Mouse (Mus musculus) hindbrain, postnatal 0 days (tissue): ENCODE measurements around the gene Lin7a. TPM values are rescaled to one million over a fixed set of nuclear protein-coding genes. Genes with fewer than 3 reads are reported as not detected.

Experiments used
- ATAC-seq: fragments of 200-750 bp; cut with Nextera tagmentation; 2 replicates; pipeline ENCODE4 v1.8.0; 2017; ENCODE audit warnings: mild to moderate bottlenecking, moderate TSS enrichment, moderate library complexity
- DNase-seq: peaks from one replicate; pipeline ENCODE4 v3.0.0-alpha.2; 2015; ENCODE audit warnings: low spot score
- H3K27ac ChIP-seq: fragments of 300-500 bp; sonication (generic); 2 replicates; pipeline ENCODE4 v1.5.1; 2014; ENCODE audit warnings: mild to moderate bottlenecking
- H3K27me3 ChIP-seq: fragments of 300-500 bp; sonication (generic); 2 replicates; pipeline ENCODE4 v1.6.1; 2014; ENCODE audit warnings: low read length, mixed read lengths; ENCODE audit not compliant: insufficient read depth
- H3K36me3 ChIP-seq: fragments of 300-500 bp; sonication (generic); 2 replicates; pipeline ENCODE4 v1.6.1; 2014; ENCODE audit warnings: low read length, mixed read lengths; ENCODE audit not compliant: insufficient read depth
- H3K4me1 ChIP-seq: fragments of 300-500 bp; sonication (generic); 2 replicates; pipeline ENCODE4 v1.6.1; 2014; ENCODE audit warnings: antibody characterized with exemption, low read length, mixed read lengths; ENCODE audit not compliant: insufficient read depth
- H3K4me2 ChIP-seq: fragments of 300-500 bp; sonication (generic); 2 replicates; pipeline ENCODE4 v1.6.1; 2014; ENCODE audit warnings: low read depth, mild to moderate bottlenecking, low read length, moderate library complexity, mixed read lengths
- H3K4me3 ChIP-seq: fragments of 300-500 bp; sonication (generic); 2 replicates; pipeline ENCODE4 v1.5.1; 2014; ENCODE audit warnings: low read length
- H3K9ac ChIP-seq: fragments of 300-500 bp; sonication (generic); replicated peaks from 2 replicates; pipeline ENCODE4 v1.6.1; 2014; ENCODE audit warnings: mild to moderate bottlenecking, low read length, moderate library complexity, mixed read lengths
- H3K9me3 ChIP-seq: fragments of 300-500 bp; sonication (generic); 2 replicates; pipeline ENCODE4 v1.6.1; 2016; ENCODE audit warnings: low read length, mixed read lengths
- CTCF ChIP-seq: IDR thresholded peaks from 2 replicates; pipeline ENCODE4 v1.5.1; 2016; ENCODE audit warnings: antibody characterized with exemption, control low read depth, low read depth
- WGBS: fragments of 180-500 bp; shearing (Covaris S2); extraction: QIAGEN DNeasy Blood & Tissue Kit; methylation state at CpG from one replicate; pipeline ENCODE4 v1.1.7; 2014; 5-methylcytosine and 5-hydroxymethylcytosine counted together
- polyA plus RNA-seq: library from polyadenylated mRNA; unstranded; fragments of >200 nt; fragmentation: Nextera tagmentation; extraction: Ambion mirVana; gene quantifications from 2 replicates; pipeline ENCODE4 v1.2.1, GENCODE M21; 2015
- total RNA-seq: library from RNA; depleted of rRNA; stranded (reverse); fragments of >200 nt; gene quantifications from 2 replicates; pipeline ENCODE4 v1.2.3, GENCODE M21; 2014

Gene Lin7a
- total and polyA plus RNA-seq, 2 experiments from 2014 or later = 26.0 to 27.8 TPM

GRCm38 (mm10) chr10:107377218-107377617, 105.7 kb downstream of the Lin7a start:
- 32% methylated on average over 2 of the region's 2 CpGs for WGBS
- Histone ChIP-seq H3K36me3 (no peaks in the 10 kb centered on the region), H3K27me3 (no peaks in the 10 kb centered on the region), H3K9ac (no peak overlapping the region), H3K27ac (no peak overlapping the region), H3K4me2 (no peak overlapping the region), H3K9me3 (no peaks in the 10 kb centered on the region), H3K4me1 (no peaks in the 10 kb centered on the region), H3K4me3 (no peak overlapping the region)
- ATAC-seq (no peak), DNase-seq (peak; percentile 9)
- no peak for TF ChIP-seq CTCF

DNA sequence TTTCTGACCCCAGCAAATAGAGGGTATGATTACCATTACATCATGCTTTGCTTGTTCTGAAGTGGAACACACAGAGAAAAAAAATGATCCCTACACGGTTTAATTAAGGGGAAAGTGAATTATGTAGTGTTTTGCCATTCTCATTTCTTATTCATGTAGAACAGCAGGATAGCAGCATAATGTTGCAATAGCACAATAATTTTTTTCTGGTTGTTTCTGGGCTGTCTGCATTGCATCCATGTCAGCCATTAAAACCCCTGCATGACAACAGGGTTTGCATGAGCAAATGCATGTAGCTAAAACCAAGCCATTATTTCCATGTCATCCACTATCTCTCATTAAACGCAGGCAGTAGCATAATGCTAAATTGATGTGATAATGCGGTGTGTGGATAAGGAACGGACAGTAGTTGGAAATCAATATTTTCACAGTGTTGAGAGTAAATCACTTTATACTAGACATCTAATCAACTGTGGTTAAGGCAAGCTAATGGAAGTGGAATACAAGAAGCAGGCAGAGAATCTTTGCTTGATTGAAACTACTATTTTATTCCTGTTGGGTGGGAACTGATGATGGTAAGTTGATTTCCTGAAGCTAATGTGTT, 109.8 kb downstream of the Lin7a start:
- ATAC-seq = no peak
- no peak overlapping the region for H3K4me2 ChIP-seq
- H3K4me1 ChIP-seq = no peaks in the 10 kb centered on the region
- H3K9ac ChIP-seq = no peak overlapping the region
- H3K36me3 ChIP-seq = no peaks in the 10 kb centered on the region
- H3K27ac ChIP-seq = no peak overlapping the region
- H3K9me3 ChIP-seq = no peaks in the 10 kb centered on the region
- TF ChIP-seq CTCF = no peak
- no peaks in the 10 kb centered on the region for H3K27me3 ChIP-seq
- H3K4me3 ChIP-seq = no peak overlapping the region
- no peak for DNase-seq
- 52% methylated on average over 4 of the region's 4 CpGs for WGBS

DNA sequence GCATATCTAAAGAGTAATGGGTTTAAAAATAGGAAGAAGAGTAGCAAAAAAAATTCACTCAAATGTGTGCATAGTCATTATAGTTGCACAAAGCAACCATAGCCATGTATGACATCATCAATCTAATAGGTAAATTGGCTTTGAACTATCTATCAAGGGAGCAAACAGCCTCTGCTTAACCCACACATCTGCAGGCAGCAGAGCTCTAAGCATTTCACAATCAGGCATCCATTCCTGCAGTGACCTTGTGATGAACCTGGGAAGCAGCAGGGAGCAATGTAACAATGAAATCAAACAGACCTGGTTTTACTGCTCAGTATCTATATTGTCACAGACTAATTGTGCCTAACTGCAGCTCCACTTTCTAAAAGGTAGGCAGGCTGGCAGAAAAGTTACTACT, 112.3 kb downstream of the Lin7a start:
- H3K27ac ChIP-seq = no peak overlapping the region
- no peak for DNase-seq
- H3K27me3 ChIP-seq = no peaks in the 10 kb centered on the region
- no peak overlapping the region for H3K4me3 ChIP-seq
- H3K36me3 ChIP-seq = no peaks in the 10 kb centered on the region
- no peak for ATAC-seq
- no peak for TF ChIP-seq CTCF
- no peak overlapping the region for H3K4me2 ChIP-seq
- no peak overlapping the region for H3K9ac ChIP-seq
- no peaks in the 10 kb centered on the region for H3K4me1 ChIP-seq
- H3K9me3 ChIP-seq = no peaks in the 10 kb centered on the region

- 47% methylated on average over 4 of the region's 4 CpGs for WGBS
Observed at GRCm38 (mm10) chr10:107389505-107389904, 118.0 kb downstream of the Lin7a start.

DNA sequence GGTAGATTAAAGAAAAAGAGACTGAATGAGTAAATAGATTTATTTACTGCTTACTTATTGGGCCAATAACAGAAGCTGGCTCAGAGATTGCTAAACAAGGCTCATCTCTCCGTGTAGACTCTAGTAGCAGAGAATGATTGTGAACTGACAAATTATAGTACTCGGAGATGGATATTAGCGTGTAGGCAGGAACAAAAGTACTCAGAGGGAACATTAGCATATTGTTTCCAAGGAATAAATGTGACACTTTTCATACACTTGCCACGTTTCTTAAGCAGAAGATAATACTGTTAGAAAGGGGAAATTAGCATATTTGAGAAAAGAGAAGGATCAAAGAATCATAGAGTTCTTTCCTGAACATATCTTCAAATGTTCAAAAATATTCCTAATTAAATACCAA, 133.9 kb downstream of the Lin7a start:
- no peaks in the 10 kb centered on the region for H3K27me3 ChIP-seq
- no peaks in the 10 kb centered on the region for H3K9me3 ChIP-seq
- H3K4me3 ChIP-seq = no peak overlapping the region
- no peak for ATAC-seq
- no peaks in the 10 kb centered on the region for H3K4me1 ChIP-seq
- no peaks in the 10 kb centered on the region for H3K36me3 ChIP-seq
- TF ChIP-seq CTCF = no peak
- 46% methylated on average over 4 of the region's 4 CpGs for WGBS
- no peak overlapping the region for H3K27ac ChIP-seq
- H3K9ac ChIP-seq = no peak overlapping the region
- DNase-seq = no peak
- H3K4me2 ChIP-seq = no peak overlapping the region

More at GRCm38 (mm10) chr10:107389505-107389904, 118.0 kb downstream of the Lin7a start:
- DNase-seq (peak; percentile 64), ATAC-seq (peak; percentile 91)
- H3K9me3 ChIP-seq = no peaks in the 10 kb centered on the region
- H3K27ac ChIP-seq = no peak overlapping the region
- H3K36me3 ChIP-seq = no peaks in the 10 kb centered on the region
- TF ChIP-seq CTCF = peak; percentile 76
- no peak overlapping the region for H3K9ac ChIP-seq
- H3K4me3 ChIP-seq = no peak overlapping the region
- no peaks in the 10 kb centered on the region for H3K27me3 ChIP-seq
- no peak overlapping the region for H3K4me2 ChIP-seq
- no peaks in the 10 kb centered on the region for H3K4me1 ChIP-seq

DNA sequence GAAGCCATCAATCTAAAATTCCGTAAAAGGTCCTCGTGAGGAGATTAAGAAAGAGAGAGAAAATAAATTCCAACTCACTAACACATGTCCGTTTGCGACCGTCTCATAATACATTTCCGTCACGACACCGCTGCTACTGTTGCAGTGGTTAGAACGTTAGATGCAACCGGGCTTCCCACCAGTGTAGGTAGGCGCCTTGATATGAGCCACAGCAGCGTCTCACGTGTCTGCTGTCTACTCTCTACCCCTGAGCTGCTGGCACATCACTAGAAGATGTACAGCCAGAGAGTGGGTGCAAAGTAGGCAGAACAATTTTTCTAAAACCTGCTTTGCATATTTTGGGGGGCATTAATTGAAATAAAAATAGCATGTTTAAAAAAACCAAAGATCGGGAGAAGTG, 146.8 kb downstream of the Lin7a start:
- no peak for TF ChIP-seq CTCF
- Histone ChIP-seq H3K9ac (no peak overlapping the region), H3K4me1 (no peaks in the 10 kb centered on the region), H3K4me3 (no peak overlapping the region), H3K9me3 (no peaks in the 10 kb centered on the region), H3K4me2 (no peak overlapping the region), H3K27me3 (no peaks in the 10 kb centered on the region), H3K27ac (no peak overlapping the region), H3K36me3 (no peaks in the 10 kb centered on the region)
- ATAC-seq (no peak), DNase-seq (no peak)
- 87% methylated on average over 14 of the region's 14 CpGs for WGBS

DNA sequence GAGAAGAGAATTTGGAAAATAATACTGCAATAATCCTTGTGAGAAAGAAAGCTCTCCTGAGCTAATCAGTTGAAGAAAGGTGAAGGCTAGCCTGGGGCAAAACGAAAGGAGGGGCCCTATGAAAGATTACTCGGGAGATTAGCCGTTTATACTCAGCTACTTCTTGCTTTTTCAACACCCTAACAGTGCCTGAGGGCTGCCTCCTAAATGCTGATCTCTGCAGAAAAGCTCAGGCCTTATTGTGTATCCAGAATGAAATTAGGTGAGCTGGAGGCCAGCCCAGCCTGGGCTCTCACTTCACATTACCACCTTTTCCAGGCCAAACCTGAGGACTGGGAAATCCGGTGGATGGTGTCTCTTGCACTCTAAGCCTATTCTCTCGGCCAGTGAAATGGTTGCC, 165.5 kb downstream of the Lin7a start:
- 63% methylated on average over 5 of the region's 5 CpGs for WGBS
- ATAC-seq (no peak), DNase-seq (no peak)
- no peak overlapping the region for H3K9ac ChIP-seq
- no peak overlapping the region for H3K27ac ChIP-seq
- H3K36me3 ChIP-seq = no peaks in the 10 kb centered on the region
- H3K9me3 ChIP-seq = no peaks in the 10 kb centered on the region
- H3K4me2 ChIP-seq = no peak overlapping the region
- H3K4me1 ChIP-seq = no peaks in the 10 kb centered on the region
- no peak for TF ChIP-seq CTCF
- H3K27me3 ChIP-seq = no peaks in the 10 kb centered on the region
- H3K4me3 ChIP-seq = no peak overlapping the region
